Mouse (Mus musculus): ENCODE measurements around the gene Skil. TPM values are rescaled to one million over a fixed set of nuclear protein-coding genes. Genes with fewer than 3 reads are reported as not detected.
A peak's percentile ranks its signal among the peaks of the same experiment; 100 is the strongest.

Gene Skil
- total RNA-seq (2021), result 10 to 100 TPM; 59.6 to 59.7 TPM

DNA sequence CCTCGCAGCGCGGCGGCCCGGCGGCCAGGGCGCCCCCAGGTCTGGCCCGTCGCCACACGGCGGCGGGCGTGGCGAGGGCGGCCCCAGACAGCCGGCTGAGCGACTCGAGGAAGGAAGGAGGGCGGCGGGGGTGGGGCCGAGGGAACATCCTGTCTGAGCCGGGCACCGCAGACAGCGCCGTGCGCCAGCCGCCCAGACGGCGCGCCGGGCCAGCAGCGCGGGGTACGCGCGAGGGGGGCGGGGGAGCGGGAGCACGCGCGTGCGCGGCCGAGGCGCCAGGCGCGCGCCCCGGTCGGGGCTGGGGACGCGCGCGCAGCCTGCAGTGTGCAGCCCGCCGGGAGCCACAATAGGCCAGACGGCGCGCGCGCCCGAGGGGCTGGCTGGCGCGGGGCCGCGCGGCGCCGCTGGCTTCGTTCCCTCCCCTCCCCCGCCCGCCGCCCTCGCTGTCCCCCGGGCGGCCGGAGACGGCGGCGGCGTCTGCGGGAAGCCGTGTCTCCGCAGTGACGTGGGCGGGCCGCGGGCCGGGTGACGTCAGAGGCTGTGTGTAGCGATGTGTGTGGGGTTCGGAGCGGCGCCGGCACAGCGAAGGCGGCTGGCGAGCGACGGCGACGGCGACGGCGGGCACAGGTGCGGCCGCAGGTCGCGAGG is at the start of gene Skil:
Gene Skil, plus strand, starts transcription at position 528 of the 648 bp plus-strand sequence.
- intact Hi-C loops (cut with DNase I), result loop anchor here (10.0 kb wide), 1 partner anchor 500 kb away; the partner anchor contains the start of gene Actrt3

DNA sequence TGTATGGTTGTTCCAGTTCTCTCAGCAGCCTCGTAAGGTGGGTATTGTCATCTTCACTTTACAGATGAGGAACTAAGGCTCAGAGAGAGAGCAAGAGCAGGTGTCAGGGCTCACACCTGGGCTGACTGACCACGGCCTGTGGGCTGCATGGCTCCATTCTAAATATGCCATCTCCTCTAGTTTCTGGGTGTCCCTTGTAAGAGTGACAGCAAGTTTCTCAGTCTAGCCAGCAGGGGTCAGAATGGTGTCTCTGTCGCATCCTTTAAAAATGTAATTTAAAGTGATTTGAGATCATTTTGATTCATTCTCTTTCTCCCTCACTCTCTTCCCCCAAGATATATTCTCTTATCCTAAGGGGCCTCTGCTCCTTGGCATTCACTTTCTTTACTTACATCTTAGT is 47.6 kb upstream of the Skil start:
- intact Hi-C loops (cut with DNase I), result no loop called here
- no peak for DNase-seq (ENCODE audit: low spot score in 2 of 2)

More for the DNA sequence above, at the start of gene Skil:
- DNase-seq (ENCODE audit: low spot score in 2 of 2), result peak; percentile 92 to 95

DNA sequence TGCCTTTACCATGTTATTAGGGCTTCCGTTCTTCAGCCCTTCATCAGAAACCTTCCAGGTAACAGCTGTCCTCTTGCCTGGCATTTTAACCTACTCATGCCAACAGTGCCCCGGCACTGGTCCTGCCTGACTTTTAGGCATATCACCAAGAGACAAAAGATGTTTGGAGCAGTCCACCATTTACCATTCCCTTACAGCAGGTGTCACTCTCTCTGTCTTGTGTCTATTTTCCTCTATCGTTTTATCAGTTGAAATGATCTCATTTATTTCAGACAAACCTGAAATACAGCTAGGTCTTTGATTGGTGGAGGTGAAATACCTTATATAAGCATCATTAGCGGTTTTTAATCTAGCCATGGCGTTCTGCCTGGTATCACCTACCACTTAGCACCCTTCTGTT is 45.8 kb upstream of the Skil start:
- no peak for DNase-seq (ENCODE audit: low spot score in 2 of 2)
- intact Hi-C loops (cut with DNase I), result no loop called here

DNA sequence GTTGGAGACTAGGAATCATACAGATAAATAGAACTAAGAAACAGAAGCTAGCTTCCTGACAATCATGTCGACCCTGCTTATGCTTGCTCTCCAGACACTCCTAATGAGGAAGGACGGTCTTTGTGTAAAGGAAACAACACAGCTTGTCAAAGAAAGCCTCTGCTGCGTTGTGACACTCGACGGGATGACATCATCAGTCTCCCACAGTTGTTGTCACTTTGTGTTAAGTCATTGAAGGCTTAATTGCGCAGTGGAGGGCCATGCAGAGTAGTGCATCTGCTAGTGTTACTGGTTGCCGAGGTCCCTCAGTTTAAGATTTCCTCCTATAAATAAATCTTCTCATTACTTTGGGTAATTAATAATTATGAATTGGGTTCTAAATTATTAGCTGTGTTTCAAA is 44.5 kb upstream of the Skil start:
- no peak for DNase-seq (ENCODE audit: low spot score in 2 of 2)
- intact Hi-C loops (cut with DNase I), result loop anchor here (10.0 kb wide), 2 partner anchors 456 to 554 kb away; partner anchors contain the start of gene Actrt3

DNA sequence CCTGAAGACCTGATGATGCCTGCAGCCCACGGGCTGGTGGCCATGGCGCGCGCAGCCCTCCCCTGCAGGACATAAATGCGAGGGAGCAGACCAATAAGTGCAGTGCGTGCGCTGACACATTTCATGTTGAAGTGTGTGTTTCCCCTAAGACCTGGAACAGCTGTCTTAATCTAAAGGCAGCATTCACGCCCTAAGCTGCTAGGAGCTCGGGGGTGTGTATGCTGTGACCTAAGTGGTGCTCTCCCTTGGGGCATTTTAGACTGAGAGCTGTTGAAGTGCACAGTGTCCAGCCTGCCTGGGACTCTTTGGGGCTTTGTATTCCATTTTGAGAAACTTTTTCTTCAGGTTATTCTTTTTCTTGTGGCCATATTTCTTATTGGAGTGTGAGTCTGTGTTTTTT is 43.1 kb upstream of the Skil start:
- intact Hi-C loops (cut with DNase I), result loop anchor here (10.0 kb wide), 2 partner anchors 457 to 553 kb away; partner anchors contain the start of gene Actrt3
- no peak for DNase-seq (ENCODE audit: low spot score in 2 of 2)

DNA sequence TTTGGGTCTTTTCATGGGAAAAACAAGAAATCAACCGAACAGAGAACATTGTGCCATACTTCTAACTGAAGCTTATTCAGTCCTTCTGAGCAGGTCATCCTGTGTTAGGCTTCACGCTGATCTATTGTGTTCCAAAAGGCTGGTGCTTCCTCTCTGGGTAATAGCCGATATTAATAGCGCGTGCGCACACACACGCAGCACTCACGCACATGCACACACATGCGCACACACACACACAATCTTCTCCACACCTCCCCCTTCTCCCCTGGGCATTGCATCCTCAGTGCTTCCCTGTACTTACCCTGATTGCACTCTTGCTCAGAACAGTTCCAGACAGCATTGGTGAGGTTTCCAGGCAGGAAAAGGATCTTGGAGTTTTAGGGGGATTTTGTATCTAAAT is 41.7 kb upstream of the Skil start:
- no peak for DNase-seq (ENCODE audit: low spot score in 2 of 2)
- intact Hi-C loops (cut with DNase I), result loop anchor here (10.0 kb wide), 2 partner anchors 458 to 552 kb away; partner anchors contain the start of gene Actrt3

DNA sequence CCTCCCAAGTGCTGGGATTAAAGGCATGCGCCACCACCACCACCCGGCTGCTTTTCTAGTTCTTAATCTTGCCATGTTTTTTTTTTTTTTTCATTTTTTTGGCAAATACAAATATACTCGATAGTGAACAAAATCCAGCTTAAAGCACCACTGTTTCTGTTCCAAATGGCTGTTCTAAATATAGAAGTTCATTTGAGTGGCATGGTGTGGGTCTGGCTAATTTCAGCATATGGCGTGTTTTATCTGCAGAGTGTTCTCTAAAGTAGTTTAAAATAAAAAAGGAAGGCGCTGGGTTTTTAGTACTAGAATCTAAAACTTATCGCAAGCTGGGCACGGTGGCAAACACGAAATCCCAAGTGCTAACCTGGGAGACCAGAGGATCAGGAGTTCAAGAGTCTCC is 40.0 kb upstream of the Skil start:
- intact Hi-C loops (cut with DNase I), result loop anchor here (10.0 kb wide), 2 partner anchors 460 to 550 kb away; partner anchors contain the start of gene Actrt3

DNA sequence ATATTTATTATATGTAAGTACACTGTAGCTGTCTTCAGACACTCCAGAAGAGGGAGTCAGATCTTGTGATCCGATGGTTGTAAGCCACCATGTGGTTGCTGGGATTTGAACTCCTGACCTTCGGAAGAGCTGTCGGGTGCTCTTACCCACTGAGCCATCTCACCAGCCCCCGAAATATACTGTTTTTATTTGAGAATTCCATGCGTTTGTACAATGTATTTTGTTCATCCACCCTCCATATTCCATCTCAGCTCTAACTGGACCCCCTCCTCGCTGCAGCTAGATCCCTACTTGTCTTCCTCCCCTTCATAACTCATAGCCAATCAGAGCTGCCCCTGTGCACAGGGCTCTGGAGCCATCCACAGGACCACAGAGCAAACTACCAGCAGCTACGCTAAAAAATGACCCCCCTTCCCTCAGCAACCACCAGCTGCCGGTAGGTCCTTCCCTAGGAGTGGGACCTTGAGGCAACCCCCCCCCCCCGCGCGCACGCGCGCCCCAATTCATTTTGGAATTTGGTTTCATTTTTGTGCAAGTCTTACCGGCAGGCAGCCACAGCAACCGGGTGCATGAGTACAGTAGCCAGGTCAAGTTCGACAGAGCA is 38.7 kb upstream of the Skil start:
- intact Hi-C loops (cut with DNase I), result loop anchor here (2.0 to 10.0 kb wide), 3 partner anchors 57 to 549 kb away; partner anchors contain the start of gene Actrt3
- DNase-seq (ENCODE audit: low spot score in 2 of 2), result no peak

More for the DNA sequence above, 40.0 kb upstream of the Skil start:
- DNase-seq (ENCODE audit: low spot score in 2 of 2), result no peak

DNA sequence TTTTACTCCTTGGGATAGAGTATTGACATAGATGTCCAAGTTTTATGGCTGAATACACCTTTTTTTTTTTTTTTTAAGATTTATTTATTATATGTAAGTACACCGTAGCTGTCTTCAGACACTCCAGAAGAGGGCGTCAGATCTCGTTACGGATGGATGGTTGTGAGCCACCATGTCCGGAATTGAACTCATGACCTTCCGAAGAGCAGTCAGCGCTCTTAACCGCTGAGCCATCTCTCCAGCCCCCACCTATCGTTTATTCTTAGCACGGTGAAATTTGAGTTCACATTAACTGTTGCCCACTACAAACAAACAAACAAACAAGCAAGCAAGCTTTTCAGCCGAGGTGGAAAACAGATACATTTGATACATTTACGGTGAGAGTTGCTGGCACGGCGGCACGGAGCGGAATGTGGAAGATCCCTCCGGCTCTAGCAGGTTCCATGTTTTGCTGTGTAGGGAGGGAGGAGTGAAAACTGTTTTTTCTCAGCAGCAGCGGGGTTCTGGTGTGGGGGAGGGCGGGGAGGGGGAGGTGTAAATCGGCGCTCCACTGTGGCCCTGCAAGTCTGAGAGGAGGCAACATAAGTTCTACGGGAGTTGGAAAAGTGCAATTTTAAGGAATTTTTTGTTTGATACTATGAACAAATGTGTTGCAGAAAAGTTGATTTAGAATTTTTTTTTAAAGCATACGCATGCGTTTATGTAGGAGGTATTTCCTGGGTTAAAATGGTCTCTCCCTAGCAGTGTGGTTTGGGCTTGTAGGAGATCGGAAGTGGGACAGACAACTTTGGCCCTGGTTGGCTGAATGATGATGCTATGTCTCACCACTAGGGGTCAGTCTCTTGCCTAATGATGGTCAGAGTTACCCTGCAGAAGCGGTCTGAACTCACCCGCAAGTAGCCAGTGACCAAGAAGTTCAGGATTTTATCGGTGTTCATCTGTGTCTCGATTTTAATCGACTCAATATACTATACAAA is 37.9 kb upstream of the Skil start:
- intact Hi-C loops (cut with DNase I), result loop anchor here (1.0 to 10.0 kb wide), 4 partner anchors 56 to 548 kb away; partner anchors contain the start of gene Actrt3
- DNase-seq (ENCODE audit: low spot score in 2 of 2), result peak; percentile 62 to 71

DNA sequence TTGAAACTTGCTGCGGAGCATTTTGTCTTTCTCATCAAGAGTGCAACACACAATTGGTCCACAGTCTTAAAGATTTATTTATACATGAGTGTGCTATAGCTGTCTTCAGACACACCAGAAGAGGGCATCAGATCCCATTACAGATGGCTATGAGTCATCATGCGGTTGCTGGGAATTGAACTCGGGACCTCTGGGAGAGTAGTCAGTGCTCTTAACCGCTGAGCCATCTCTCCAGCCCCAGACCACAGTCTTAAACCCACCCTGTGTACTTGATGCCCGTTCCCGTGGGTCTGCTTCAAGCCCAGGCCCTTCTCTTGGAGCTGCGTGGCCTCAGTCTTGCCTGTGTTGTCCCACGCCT is 34.1 kb upstream of the Skil start:
- DNase-seq (ENCODE audit: low spot score in 2 of 2), result no peak
- intact Hi-C loops (cut with DNase I), result no loop called here

DNA sequence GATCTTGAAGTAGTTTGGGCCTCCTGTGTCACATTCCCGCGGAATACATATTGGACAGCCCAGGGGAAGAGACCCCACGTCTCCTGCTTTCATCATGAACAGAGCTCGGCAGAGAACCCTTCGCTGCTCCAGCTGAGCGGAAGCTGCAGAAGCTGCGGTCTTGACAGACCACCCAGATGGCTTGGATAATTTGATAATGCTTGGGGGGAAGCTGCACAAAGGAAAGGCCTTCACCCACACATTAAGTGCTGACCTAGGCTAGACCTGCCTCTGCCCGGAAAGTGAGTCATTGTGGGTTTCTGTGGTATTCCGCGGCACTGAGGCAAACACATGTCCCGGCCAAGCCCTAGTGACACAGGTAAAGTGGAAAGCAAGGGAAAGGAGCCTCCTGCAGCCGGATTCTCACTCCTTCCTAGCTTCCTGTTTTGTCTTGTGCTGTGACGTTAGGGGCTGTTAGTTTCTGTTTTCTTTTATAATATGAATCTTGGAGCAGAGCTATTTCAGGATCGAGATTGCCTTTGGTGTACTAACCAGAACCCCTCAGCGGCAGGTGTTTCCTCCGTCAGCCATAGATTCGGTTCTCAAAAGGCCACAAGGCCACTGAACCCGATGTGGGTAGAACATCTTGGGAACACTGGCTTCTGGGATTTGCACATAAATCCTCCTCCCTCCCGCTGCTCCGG is 33.6 kb upstream of the Skil start:
- intact Hi-C loops (cut with DNase I), result no loop called here
- DNase-seq (ENCODE audit: low spot score in 2 of 2), result no peak

DNA sequence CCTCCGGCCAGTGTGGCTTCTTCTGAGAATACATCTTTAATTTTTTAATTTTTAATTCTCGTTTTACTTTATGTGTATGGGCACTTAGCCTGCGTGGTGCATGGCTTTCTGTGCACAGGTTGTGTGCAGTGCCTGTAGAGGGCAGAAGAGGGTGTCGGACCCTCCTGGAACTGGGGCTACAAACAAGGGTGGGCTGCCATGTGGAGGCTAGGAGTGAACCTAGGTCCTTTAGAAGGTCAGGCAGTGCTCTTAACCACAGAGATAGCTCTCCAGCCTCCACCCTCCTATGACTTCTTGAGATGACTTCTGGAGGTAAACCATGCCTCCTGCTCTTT is 33.1 kb upstream of the Skil start:
- intact Hi-C loops (cut with DNase I), result no loop called here
- no peak for DNase-seq (ENCODE audit: low spot score in 2 of 2)

DNA sequence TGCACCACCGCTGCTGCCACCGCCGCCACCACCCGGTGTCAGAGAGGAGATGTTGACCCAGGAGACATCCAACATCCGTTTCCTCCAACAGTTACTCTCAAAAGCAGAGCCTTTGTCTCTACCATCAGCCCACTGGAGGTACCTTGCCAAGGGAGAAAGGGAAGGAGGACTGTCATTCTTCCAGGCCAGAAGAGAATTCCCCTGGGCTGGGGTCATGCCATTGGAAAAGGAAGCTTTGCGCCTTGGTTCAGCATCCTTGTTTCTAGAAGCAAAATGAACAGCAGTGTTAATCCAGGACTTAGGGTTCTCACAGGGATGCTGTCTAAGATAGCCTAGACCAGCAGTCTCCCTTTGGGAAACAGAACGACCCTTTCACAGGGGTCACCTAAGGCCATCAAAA is 32.5 kb upstream of the Skil start:
- DNase-seq (ENCODE audit: low spot score in 2 of 2), result no peak
- intact Hi-C loops (cut with DNase I), result no loop called here

DNA sequence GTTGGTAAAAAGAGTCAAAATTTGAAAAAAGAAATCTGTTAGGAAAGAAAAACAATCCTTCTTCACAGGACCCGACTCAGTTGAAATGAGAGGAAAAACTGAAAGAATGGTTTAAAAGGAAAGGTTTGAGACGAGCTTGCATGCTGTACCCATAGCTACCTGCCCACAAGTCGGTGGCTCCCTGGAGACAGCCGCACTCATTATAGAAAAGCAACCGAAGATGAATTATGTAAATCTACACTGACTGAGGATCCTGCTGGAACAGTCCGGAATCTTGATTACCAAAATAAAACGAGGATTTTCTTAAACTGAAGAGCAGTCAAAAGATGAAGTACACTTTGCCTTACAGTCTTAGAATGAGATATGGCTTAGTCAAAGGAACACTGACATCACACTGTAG is 26.4 kb upstream of the Skil start:
- peak in 1 of 2 experiments; percentile 26 for DNase-seq (ENCODE audit: low spot score in 2 of 2)
- intact Hi-C loops (cut with DNase I), result no loop called here

DNA sequence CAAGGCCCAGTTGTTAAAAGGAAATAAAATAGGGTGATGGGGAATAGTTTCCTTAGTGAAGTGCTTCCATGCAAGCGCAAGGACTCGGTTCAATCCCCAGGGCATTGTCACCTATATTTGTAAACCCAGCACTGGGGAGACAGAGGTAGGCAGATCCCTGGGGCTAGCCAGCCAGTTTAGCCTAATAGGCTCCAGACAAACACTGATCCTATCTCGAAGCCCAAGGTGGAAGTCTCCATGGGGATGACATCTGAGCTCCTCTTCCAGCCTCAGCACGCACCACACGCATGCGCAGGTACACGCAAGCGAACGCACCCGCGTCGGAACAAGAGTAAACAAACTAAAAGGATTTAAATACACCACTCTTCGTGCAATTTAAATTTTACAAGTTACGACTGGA is 23.1 kb upstream of the Skil start:
- no peak for DNase-seq (ENCODE audit: low spot score in 2 of 2)
- intact Hi-C loops (cut with DNase I), result no loop called here

DNA sequence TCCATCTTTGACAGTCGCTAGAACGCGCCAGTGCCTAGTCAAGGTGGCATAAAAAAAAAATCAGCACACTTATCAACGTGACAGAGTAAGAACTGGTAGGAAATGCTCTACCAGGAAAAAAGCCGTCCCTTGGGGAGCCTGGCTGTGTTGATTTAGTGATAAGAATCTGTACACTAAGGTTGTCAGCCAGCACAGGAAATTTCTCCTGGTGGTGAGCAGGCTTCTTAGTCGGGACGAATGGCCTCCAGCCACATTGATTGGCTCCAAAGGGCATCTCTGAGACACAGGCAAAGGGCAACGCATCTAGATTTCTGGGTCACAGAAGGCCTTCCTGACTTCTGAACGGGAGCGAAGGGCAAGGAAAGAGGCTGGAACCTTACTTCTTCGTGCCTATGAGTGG is 19.1 kb upstream of the Skil start:
- intact Hi-C loops (cut with DNase I), result no loop called here
- no peak for DNase-seq (ENCODE audit: low spot score in 2 of 2)

DNA sequence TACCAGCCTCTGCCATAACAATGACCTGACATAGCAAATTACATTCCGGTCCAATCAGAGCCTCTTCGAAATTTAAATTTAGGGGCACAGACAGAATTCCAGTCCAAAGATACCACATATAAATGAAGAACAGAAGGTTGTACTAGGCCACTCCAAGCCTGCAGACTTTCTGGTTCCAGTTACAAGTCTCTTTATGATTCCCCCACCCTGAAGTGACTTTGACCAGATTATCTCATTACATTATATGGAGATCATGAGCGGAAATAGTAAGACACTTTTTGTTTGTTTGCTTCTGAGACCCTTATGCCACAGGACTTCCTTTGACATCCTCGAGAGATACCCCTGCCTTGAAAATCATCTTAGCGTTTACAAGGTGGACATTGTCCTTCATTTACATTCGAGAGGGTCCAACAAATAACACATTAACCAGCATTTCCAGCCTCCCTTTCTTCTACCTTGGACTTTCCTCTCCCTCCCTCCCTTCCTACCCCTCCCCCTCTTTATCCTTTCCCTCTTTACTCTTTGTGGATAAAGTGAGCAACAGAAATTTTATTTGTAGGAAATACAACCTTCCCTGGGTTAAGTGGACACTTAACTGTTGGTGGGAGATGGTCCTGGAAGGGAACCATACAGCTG is 17.7 kb upstream of the Skil start:
- intact Hi-C loops (cut with DNase I), result no loop called here

DNA sequence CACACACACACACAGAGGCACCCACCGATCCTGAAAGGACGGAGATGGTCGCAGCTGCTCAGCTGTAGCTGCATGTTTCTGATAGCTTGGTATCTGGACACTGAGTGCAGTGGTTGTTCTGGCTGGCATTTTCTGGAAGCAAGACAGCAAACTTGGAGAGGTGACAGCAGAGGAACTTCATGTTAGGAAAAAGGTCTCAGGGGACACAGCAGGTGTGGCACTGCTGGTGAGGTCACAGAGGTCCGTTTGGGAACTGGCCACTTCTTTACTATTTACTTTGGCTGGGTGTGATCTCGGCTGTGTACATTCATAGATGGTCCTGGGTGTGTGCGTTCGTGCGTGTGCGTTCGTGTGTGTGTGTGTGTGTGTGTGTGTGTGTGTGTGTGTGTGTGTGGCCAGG is 15.4 kb upstream of the Skil start:
- intact Hi-C loops (cut with DNase I), result no loop called here

More for the DNA sequence above, 17.7 kb upstream of the Skil start:
- DNase-seq (ENCODE audit: low spot score in 2 of 2), result no peak

More for the DNA sequence above, 15.4 kb upstream of the Skil start:
- no peak for DNase-seq (ENCODE audit: low spot score in 2 of 2)

All from left cerebral cortex, postnatal 36 days (tissue).